Mouse (Mus musculus) hindbrain, embryonic 16.5 days (tissue): ENCODE data around the gene Nr1d2. TPM values are rescaled to one million over a fixed set of nuclear protein-coding genes. Genes with fewer than 3 reads are reported as not detected.
"Not testable (repeated sequence)": the region's sequence is repeated elsewhere in the genome, so short reads cannot be mapped to it uniquely, and the experiment has no call there.

Source experiments
- ATAC-seq: fragments of 200-750 bp; cut with Nextera tagmentation; 2 replicates; pipeline ENCODE4 v1.8.0; 2017; ENCODE audit warnings: moderate TSS enrichment, moderate library complexity
- H3K27ac ChIP-seq: fragments of 300-500 bp; sonication (generic); 2 replicates; pipeline ENCODE4 v1.5.1; 2014; ENCODE audit warnings: low read depth, mild to moderate bottlenecking, control low read depth, low read length, moderate library complexity
- H3K27me3 ChIP-seq: fragments of 300-500 bp; sonication (generic); replicated peaks from 2 replicates; pipeline ENCODE4 v1.6.1; 2014; ENCODE audit warnings: low read length; ENCODE audit not compliant: control insufficient read depth, insufficient read depth
- H3K36me3 ChIP-seq: fragments of 300-500 bp; sonication (generic); 2 replicates; pipeline ENCODE4 v1.6.1; 2014; ENCODE audit warnings: mild to moderate bottlenecking, low read length, moderate library complexity, mixed read lengths; ENCODE audit not compliant: control insufficient read depth, insufficient read depth
- H3K4me1 ChIP-seq: fragments of 300-500 bp; sonication (generic); 2 replicates; pipeline ENCODE4 v1.6.1; 2014; ENCODE audit warnings: low read depth, low read length; ENCODE audit not compliant: control insufficient read depth, insufficient read depth
- H3K4me2 ChIP-seq: fragments of 300-500 bp; sonication (generic); 2 replicates; pipeline ENCODE4 v1.6.1; 2014; ENCODE audit warnings: mild to moderate bottlenecking, low read length, control low read depth, moderate library complexity
- H3K4me3 ChIP-seq: fragments of 300-500 bp; sonication (generic); 2 replicates; pipeline ENCODE4 v1.5.1; 2014; ENCODE audit warnings: mild to moderate bottlenecking, low read length, control low read depth, moderate library complexity
- H3K9ac ChIP-seq: fragments of 300-500 bp; sonication (generic); 2 replicates; pipeline ENCODE4 v1.6.1; 2014; ENCODE audit warnings: low read depth, mild to moderate bottlenecking, control low read depth, low read length, moderate library complexity
- H3K9me3 ChIP-seq: fragments of 300-500 bp; sonication (generic); 2 replicates; pipeline ENCODE4 v1.6.1; 2014; ENCODE audit warnings: mild to moderate bottlenecking, low read length, moderate library complexity; ENCODE audit not compliant: control insufficient read depth
- WGBS: fragments of 180-500 bp; shearing (Covaris S2); extraction: QIAGEN DNeasy Blood & Tissue Kit; methylation state at CpG from one replicate; pipeline ENCODE4 v1.1.7; 2014; 5-methylcytosine and 5-hydroxymethylcytosine counted together
- polyA plus RNA-seq: library from polyadenylated mRNA; unstranded; fragments of >200 nt; fragmentation: Nextera tagmentation; extraction: Ambion mirVana; gene quantifications from 2 replicates; pipeline ENCODE4 v1.2.1, GENCODE M21; 2015

The Nr1d2 gene
- polyA plus RNA-seq, 1 experiment from 2014 or later = 7.1 TPM

- 61% methylated on average over 4 of the region's 4 CpGs for WGBS
- H3K36me3 ChIP-seq = no peaks in the 10 kb centered on the region
- H3K4me1 ChIP-seq = no peaks in the 10 kb centered on the region
- no peaks in the 10 kb centered on the region for H3K9me3 ChIP-seq
- no peak overlapping the region for H3K27ac ChIP-seq
- no peak overlapping the region; the same call in 1 of the 2 replicates for H3K4me2 ChIP-seq
- H3K9ac ChIP-seq = no peak overlapping the region
- no peaks in the 10 kb centered on the region for H3K27me3 ChIP-seq
- peak overlapping the region; percentile 96; the same call in 1 of the 2 replicates for H3K4me3 ChIP-seq
- no peak for ATAC-seq
Measured at GRCm38 (mm10) chr14:18237381-18237780, 1.5 kb downstream of the Nr1d2 start.

GRCm38 (mm10) chr14:18236496-18237235 is 2.3 kb downstream of the Nr1d2 start:
- not testable (repeated sequence) for H3K9ac ChIP-seq, H3K4me3 ChIP-seq, H3K9me3 ChIP-seq, H3K27me3 ChIP-seq, ATAC-seq, H3K4me2 ChIP-seq, H3K36me3 ChIP-seq, H3K4me1 ChIP-seq, H3K27ac ChIP-seq
- WGBS = 97% methylated on average over 2 of the region's 2 CpGs

GRCm38 (mm10) chr14:18233981-18234960 is 4.7 kb downstream of the Nr1d2 start:
- no peaks in the 10 kb centered on the region for H3K9me3 ChIP-seq
- no peak overlapping the region for H3K4me2 ChIP-seq
- no peaks in the 10 kb centered on the region for H3K27me3 ChIP-seq
- no peak overlapping the region for H3K27ac ChIP-seq
- no peak for ATAC-seq
- H3K4me1 ChIP-seq = no peaks in the 10 kb centered on the region
- no peak overlapping the region for H3K9ac ChIP-seq
- no peaks in the 10 kb centered on the region for H3K36me3 ChIP-seq
- no peak overlapping the region for H3K4me3 ChIP-seq
- 64% methylated on average over 5 of the region's 5 CpGs for WGBS

- no peak for ATAC-seq
- Histone ChIP-seq H3K9me3 (no peaks in the 10 kb centered on the region), H3K4me2 (no peak overlapping the region), H3K27me3 (no peaks in the 10 kb centered on the region), H3K9ac (no peak overlapping the region), H3K4me1 (no peaks in the 10 kb centered on the region), H3K4me3 (no peak overlapping the region), H3K27ac (no peak overlapping the region), H3K36me3 (no peaks in the 10 kb centered on the region)
- 93% methylated on average over 2 of the region's 2 CpGs for WGBS
Measured at GRCm38 (mm10) chr14:18233076-18233475, 5.9 kb downstream of the Nr1d2 start.

GRCm38 (mm10) chr14:18231866-18232265 is 7.1 kb downstream of the Nr1d2 start:
- H3K36me3 ChIP-seq, H3K4me2 ChIP-seq, H3K27ac ChIP-seq, H3K9me3 ChIP-seq, H3K27me3 ChIP-seq, H3K4me3 ChIP-seq, H3K9ac ChIP-seq, ATAC-seq, H3K4me1 ChIP-seq: not testable (repeated sequence)
- WGBS = 96% methylated on average over 8 of the region's 8 CpGs

GRCm38 (mm10) chr14:18229751-18230150 is 9.2 kb downstream of the Nr1d2 start:
- not testable (repeated sequence) for H3K9ac ChIP-seq, H3K4me2 ChIP-seq, H3K36me3 ChIP-seq

GRCm38 (mm10) chr14:18226181-18226580 is 12.7 kb downstream of the Nr1d2 start:
- not testable (repeated sequence) for H3K27me3 ChIP-seq, H3K9me3 ChIP-seq, H3K4me1 ChIP-seq, H3K36me3 ChIP-seq, ATAC-seq, H3K9ac ChIP-seq, H3K4me3 ChIP-seq, H3K27ac ChIP-seq
- H3K4me2 ChIP-seq = peak overlapping the region; percentile 16; the same call in 1 of the 2 replicates
- WGBS = 41% methylated on average over 11 of the region's 11 CpGs

More at GRCm38 (mm10) chr14:18229751-18230150, 9.2 kb downstream of the Nr1d2 start:
- not testable (repeated sequence) for H3K4me1 ChIP-seq, H3K9me3 ChIP-seq, H3K4me3 ChIP-seq, H3K27ac ChIP-seq, H3K27me3 ChIP-seq, ATAC-seq
- 97% methylated on average over 10 of the region's 10 CpGs for WGBS

- not testable (repeated sequence) for H3K36me3 ChIP-seq, H3K4me1 ChIP-seq, H3K4me3 ChIP-seq, H3K27ac ChIP-seq, H3K27me3 ChIP-seq, ATAC-seq, H3K9me3 ChIP-seq, H3K4me2 ChIP-seq, H3K9ac ChIP-seq
- 91% methylated on average over 11 of the region's 11 CpGs for whole genome bisulfite sequencing
Measured at GRCm38 (mm10) chr14:18225431-18225830, 13.5 kb downstream of the Nr1d2 start.

GRCm38 (mm10) chr14:18221977-18222376 is 16.9 kb downstream of the Nr1d2 start:
- Histone ChIP-seq H3K36me3 (no peaks in the 10 kb centered on the region), H3K27me3 (no peaks in the 10 kb centered on the region), H3K9ac (no peak overlapping the region), H3K4me2 (no peak overlapping the region), H3K9me3 (no peaks in the 10 kb centered on the region), H3K4me1 (no peaks in the 10 kb centered on the region), H3K4me3 (no peak overlapping the region), H3K27ac (no peak overlapping the region)
- 95% methylated on average over 6 of the region's 6 CpGs for WGBS
- ATAC-seq = no peak
